Mouse (Mus musculus): Measurements from ENCODE around the gene Crtc2.

The Crtc2 gene

DNA sequence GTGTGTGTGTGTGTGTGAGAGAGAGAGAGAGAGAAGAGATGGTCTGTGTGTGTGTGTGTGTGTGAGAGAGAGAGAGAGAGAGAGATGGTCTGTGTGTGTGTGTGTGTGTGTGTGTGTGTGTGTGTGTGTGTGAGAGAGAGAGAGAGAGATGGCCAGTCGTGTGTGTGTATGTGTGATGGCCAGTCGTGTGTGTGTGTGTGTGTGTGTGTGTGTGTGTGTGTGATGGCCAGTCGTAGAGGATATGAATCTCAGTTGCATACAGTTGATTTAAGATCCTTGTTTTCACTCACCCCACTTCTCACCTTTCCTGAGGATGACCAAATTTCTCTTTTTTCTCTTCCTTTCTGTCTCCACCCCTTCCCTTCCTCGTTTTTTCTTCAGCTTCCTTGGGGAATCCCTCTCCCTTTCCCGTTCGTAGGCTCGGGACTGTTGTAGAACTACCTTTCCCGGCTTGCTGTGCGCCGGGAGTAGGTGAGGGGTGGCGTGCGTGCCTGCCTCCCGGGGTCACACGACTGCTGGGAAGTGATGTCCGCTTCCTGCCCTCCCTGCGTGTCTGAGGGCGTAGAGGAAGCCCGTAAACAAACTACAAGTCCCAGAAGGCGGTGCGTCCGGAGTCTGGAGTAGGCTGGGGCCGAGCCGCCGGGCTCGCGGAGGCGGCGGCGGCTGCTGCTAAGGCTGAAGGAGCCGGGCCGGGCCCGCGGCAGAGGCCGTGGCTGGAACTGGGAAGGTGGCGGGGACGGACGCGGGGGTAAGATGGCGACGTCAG is at the start of gene Crtc2:
Crtc2 (plus strand) TSS at position 511 of the 766 bp plus-strand sequence.
- peak; percentile 96 for DNase-seq

DNA sequence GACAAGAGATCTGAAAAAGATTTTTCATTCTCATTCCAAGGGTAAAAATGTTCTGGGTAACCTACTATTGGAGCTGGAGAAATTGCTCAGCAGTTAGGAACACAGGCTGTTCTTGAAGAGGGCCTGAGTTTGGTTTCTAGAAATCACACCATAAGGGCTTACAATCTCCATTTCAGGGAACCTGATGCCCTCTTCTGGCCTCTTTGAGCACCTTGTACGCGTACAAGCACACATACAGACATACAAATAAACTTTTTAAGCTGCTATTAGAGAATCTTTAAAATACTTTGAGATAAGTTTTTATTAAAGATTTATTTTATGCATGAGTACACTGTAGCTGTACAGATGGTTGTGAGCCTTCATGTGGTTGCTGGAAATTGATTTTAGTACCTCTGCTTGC is 49.4 kb upstream of the Crtc2 start:
- DNase-seq, result no peak

DNA sequence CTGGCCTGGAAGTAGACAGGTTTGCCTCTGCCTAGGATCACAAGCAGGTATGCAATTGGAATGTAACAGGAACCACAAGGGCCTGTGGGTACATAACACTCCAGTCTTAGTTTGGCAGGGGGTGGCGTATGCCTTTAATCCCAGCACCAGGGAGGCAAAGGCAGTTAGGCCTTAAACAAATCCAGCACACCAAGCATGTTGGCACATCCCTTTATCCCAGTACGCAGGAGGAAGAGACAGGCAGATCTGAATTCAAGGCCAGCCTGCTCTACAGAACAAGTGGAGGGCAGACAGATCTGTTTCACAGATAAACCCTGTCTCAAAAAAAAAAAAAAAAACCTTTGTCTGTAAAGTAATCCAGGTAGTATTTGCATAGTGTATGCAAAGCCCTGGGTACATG is 45.3 kb upstream of the Crtc2 start:
- DNase-seq, result no peak

DNA sequence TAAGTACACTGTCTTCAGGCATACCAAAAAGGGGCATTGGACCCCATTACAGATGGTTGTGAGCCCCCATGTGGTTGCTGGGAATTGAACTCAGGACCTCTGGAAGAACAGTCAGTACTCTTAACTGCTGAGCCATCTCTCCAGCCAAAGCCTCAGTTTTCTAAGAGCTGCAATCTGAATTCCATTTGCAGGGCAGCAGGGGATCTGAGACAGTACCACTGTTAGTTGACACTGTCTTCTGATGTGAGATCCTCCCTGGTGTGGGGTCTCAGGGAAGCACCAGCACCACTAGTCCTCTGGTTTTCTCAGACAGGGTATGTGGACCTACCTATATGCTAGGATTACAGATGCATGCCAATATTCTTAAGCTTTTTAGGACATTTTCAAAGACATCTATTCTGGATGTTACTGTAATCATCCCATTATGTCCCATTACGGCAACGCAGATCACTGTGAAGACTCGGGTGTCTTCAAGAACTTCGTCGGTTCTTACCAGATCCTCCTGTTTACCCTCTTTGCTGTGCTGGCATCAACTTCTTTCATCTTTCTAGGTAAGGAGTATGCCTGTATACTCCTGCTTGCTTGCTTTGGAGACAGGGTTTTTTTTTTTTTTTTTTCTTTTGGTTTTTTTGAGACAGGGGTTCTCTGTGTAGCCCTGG is 43.9 kb upstream of the Crtc2 start:
- no peak for DNase-seq

DNA sequence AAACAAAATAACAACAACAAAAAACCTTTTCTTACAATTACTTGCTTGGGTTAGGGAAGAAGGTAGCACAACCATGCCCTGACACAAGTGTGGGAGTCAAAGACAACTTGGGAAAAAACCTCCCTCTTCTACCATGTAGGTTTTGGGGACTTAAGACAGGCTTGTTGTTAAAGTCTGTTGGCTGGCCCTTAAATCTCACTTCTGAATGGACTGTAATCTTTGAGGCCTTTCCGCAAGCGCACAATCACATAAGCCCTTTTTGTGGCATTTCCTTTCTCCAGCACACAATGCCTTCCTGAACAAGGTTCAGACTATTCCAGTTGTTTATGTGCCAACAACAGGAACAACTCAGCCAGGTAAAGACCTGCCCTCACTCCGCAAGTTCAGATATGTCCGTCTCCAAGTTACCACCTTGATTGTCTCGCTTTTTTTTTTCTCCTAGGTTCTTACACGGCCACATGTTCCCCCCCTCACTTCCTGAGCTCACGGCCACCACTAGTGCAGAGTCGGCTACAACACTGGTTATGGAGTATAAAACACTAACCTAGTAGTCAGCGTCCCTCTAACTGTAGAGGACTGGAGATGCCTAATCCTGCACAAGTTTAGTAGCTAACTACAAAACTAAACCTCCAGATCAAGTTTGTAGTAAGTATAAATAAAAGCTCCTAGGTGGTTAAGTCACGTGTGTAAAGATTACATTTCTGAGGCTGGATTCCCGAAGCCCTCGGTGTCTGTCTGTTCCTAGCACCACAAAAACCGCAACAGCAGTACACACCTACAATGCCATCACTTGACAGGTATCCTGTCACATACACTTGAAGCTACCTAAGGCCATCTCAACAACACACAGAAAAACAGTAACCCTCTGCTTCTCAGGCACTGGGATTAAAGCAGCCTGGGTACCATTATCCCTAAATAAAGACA is 42.2 kb upstream of the Crtc2 start:
- no peak for DNase-seq

DNA sequence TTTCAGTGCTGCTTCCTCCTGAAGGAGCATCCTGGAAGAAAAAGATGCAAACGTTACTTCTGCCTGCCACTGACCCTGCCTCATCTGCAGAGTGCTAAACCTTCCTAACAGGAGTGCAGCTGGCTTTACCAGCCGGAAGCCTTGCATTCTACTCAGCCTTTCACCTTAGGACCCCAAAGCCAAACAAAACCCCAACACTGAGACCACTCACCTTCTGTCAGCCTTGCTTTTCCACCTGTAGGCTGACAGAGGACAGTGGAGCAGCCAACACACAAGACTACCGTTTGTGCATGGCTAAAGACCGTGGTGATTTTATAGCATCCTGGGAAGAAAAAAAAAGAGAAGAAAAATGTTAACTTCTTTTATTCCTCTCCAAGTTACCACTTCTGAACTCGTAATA is 41.2 kb upstream of the Crtc2 start:
- no peak for DNase-seq

DNA sequence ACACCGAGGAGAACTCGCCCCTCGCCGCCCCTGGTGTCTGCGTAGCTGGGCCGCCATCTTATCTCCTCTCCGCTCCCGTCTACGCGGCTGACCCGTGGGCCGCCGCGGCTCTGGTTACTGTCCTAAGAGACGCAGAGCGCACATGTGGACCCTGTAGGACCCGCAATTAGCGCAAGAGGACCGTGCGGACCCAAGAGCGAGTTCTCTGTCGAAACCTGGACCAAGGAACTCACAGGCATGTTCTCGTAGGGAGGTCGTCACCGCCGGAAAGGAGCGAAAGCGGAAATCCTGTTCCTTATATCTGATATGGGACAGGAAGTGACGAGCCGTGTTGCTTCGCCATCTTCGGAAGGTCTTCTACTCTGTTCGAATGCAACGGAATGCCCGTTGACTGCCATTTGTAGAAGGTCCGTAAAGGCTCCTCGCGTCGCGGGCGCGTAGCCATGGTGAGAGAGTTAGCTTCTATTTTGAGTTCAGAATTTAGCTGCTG is 40.5 kb upstream of the Crtc2 start, which contains the start of the genes Rps27 and Rab13:
Rps27 (minus strand) TSS at position 275 of the 490 bp plus-strand sequence.
Rab13 (plus strand) TSS at position 319 of the 490 bp plus-strand sequence.
- peak; percentile 90 for DNase-seq

DNA sequence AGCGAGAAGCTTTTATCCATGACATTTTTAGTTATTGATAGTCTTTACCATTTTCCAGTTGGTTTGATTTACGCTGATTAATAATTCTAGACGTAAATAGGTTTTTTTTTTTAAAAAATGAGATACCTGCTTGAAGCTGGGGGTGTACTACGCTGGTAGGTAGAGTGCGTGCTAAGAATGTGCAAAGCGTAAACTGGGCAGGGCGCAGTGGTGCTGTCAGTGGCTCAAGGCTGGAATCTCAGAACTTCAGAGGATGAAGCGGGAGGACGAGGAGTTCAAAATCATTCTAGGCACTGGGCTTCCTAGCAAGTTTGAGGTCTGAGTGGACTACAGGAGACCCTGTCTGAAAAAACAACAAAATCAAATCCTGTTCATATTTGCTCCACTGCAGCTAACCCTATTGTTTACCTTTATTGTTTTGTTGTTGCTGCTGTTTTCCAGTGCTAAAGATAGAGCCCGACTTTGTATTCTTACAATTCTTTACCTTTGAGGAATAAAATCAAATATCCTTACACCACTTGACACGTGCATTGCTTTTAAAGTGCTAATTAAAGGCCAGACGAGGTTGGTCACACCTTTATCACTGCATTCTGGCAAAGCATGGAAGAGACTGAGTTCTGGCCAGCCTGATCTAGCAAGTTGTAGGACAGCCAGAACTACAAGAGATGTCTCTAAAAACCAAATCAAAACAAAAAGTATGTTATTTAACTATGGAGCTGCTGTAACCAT is 39.8 kb upstream of the Crtc2 start:
- no peak for DNase-seq

DNA sequence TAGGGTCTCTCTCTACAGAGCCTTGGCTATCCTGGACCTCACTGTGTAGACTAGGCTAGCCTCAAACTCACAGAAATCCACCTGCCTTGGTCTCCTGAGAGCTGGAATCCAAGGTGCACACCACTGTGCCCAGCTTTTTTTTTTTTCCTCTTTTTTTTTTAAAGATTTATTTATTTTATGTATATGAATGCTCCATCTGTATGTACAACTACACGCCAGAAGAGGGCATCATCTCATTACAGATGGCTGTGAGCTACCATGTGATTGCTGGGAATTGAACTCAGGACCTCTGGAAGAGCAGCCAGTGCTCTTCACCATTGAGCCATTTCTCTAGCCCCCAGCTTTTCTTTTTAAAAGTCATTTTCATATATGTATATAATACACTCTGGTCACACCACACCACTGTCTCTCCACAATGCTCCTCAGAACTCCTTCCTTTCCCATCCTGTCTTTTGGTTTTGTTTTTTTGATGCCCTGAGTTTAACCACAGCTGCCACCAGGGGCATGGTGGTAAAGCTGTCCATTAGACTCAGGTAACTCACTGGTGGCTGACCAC is 38.1 kb upstream of the Crtc2 start:
- no peak for DNase-seq

DNA sequence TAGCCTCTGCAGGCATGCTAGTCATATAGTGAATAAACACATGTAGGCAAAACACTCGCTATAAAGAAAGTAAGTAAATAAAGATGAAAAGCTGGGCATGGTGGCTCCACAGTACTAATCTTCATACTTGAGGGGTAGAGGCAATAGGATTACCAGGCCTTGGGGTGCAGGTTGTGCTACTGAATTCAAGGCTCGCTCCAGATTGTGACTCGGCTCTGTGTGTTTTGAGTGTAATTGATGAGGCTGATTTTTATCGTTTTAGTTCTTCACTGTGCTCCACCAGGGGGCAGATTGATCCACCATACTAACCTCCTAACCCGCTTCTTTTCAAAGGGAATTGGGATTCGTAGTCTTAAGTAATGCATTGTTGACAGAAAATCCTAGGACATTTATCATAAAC is 33.9 kb upstream of the Crtc2 start:
- DNase-seq, result peak; percentile 22

DNA sequence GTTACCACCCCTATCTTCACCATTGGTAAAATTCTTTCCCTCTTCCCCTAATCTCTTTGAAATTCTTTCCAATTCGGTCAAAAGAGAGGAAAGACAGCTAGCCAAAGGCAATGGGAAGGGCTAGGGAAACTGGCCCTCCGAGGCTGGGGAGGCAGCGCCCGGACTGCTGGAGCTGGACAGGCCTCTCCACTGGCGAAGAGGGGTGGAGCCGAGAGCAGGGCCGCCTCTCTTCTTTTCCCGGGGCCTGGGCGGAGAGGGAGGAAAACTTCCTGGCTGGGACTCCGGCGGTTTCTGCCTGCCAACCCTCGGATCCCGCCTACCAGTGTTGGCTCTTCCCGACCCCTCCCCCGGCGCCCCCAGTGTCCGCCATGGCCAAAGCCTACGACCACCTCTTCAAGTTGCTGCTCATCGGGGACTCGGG is 33.4 kb upstream of the Crtc2 start:
- DNase-seq, result peak; percentile 40

DNA sequence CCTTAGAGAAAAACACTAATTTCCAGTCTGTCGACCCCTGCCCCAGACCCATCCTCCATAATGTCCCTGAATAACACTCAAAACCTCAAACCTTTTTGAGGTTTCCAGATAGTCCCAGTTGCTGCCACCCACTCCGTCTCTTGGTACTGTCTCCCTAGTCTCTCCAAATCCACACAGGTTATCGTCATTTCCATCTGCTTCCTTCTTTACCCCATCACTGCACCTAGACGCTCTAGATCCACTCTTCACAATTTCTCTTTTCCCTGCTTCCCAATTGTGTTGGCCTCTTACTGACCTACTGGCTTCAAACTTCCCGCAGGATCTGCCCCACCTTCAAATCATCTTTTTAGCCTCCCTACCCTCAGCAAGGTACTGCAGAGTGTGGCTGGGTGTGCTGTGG is 32.8 kb upstream of the Crtc2 start:
- no peak for DNase-seq

DNA sequence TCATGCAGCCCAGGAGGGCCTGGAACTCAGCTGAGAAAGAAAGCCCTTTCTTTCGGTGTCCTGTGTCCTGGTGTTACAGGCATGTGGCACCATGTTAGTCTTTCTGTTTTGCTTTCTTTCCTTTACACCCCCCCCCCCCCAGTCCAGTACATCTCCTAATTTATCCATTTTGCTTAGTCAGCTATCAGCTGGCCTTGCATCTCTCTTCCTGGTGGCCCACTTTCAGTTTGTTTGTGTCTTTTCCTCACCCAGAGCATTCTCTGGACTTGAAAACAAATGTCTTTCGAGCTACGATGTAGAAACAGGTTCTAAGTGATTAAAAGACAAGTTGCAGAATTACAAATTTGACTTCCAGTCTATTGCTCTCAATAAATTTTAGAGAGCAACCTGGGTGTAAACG is 31.5 kb upstream of the Crtc2 start:
- DNase-seq, result no peak

DNA sequence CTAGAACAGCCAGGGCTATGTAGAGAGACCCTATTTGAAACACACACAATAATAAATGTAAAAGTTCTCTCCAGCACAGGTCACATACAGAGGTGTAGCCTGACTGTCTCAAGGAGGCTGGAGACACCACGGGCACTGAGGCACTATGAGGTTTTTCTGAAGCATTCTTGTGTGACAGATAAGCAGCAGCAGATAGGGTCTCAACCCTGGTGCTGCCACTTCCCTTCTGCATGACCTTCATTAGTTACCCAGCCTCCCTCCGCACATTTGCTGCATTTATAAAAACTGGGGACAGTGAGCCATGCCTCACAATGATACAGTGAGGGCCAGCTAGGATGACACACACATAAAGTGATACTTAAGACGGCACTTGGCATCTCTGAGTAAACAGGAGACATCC is 31.0 kb upstream of the Crtc2 start:
- no peak for DNase-seq

DNA sequence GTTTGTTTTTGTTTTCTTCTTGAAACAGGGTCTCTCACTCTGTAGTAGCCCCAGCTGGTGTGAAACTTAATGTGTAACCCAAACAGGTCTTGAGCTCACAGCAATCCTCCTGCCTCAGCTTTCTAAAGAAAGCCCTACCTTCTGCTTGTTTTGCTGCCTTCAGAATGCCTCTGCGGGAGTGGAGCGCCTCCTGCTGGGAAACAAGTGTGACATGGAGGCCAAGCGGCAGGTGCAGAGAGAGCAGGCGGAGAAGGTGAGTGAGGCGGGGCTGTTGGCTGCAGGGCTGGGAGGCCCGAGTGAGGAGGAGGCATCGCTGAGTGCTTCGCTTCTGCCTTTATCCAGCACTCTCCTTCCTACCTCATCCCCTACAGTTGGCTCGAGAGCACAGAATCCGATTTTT is 29.6 kb upstream of the Crtc2 start:
- no peak for DNase-seq

DNA sequence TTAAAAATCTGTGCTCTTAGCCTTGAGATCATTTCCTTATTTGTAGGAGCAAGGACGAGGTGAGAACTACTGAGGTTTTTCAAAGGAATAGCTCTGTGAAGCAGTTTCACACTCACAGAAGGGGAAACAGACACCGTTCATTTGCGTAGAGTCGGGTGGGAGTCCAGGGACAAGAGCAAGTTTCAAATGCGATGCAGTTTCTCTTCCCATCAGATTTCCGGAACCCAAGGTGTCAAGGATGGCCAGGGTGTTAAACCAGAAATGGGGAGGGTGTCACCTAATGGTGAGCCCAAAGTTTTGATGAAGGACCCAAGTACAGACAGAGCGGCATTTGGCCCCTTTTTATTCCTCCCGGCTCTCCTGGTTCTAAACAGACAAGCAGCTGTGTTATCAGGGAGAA is 22.9 kb upstream of the Crtc2 start:
- no peak for DNase-seq

DNA sequence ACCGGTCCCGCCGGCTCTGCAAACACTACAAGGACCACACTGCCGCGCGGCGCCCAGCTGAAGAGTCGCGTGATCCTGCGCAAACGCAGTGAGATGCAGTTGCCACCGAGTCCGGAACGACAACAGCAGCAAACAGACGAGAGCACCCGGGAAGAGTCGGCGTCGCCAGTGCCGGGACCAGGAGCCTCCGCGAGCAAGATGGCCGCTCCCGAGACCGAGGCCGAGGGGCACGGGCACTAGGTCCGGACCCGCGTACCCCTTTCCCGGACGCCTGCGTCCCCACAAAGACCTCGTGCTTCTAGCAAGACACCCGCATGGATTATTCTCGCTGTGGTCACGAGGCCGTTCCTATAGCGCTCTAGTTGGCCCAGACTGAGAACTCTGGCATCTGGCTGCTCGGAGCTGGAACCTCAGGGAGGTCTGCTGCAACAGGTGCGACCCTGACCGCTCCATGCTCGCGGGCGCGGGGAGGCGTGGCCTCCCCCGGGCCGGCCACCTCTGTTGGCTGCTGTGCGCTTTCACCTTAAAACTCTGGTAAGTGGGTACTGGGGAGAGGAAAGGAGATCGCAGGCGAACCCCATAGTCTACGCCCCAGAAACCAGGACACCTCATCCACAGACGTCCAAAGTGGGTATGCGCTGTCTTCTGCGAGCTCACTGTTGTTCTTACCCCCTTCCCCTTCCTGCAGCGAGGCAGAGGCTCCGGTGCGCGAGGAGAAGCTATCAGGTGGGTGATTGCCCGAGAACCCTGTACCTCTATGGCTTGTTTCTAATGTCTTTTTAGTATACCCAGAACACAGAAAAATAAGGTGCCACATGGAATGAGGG is 22.2 kb upstream of the Crtc2 start, which contains the start of gene Jtb:
Jtb (plus strand) TSS at position 91 of the 827 bp plus-strand sequence.
- peak; percentile 95 for DNase-seq

DNA sequence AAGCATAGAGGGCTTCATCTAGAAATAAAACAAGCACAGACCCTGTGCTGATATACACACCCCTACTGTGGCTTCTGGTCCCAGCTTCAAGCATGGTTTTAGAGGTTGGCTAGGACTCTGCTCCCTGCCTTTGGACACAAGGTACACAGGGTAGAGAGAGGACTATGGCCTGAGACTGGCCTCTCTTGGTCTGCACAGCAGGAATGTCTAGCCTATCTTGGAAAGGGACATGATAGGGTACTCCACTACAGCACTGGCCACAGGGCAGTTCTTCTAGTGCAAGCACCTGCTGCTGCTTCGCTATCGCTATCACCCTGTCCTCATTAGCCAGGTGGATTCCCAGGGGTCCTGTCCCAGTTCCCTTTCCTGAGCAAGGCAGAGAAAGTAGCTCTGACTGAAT is 12.7 kb upstream of the Crtc2 start:
- no peak for DNase-seq

DNA sequence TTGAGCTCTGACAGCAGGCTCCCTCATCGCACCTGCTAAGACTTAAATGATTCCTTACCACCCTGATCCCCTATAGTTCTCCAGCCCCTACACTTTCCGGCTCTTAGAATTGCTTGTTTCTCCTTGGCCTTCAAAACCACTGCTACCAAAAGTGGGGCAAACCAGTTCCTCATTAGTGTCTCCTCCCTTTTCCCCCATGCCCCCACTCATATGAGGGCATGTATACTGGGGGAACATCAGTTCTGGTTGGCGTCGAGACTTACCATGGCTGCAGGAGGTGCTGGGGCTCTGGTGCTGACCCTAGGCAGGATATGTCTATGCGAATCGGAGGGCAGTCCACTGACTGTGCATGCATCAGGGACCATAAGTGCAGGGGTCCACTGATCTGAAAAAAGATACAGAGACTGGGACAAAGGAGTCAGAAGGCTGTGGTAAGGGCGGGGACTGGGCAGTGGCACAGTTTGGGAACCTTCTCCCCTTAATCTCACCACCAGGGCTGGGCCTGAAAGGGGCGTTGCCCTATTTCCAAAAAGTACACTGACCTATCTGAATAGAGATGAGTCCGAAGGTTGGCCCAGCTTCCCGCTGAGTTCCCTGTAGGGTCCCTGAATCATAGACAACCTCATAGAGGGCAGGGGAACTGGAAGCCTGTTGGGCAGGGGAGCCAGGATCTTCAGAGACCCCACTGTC is 12.1 kb upstream of the Crtc2 start:
- DNase-seq, result no peak

DNA sequence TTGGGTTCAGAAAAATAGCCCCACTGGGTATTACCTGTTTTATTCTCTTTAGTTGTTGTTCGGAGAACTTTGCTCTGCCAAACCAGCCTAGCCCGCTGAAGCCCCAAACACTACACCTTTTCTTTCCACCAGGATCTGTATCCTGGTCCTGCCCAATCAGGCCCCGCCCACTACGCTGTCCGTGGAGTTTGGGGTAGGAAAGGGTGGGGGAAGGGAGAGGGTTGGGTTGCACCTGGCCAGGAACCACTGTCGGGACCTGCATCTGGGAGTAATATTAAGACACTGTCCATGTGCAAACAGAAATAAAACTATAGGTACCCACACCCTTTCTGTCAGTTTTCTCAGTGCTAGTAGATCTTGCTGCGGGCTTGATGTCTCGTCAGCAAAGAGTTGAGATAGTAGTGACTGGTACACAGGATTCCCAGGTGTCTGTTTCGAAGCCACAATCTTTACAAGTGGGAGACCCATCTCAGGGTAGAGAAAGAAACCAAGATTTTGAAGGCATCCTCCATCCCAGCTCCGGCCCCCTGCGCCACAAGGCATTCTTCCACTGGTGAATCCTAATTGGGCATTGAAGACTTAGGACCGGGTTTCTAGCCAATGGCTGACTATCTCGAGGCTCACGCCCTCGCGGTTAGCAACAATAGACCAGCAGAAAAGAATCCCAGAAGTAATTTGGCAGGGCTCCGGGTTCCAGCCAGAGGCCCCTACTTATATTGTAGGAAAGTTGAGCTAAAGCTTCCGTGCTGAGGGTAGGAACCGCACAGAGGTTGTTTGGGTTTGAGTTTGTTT is 10.8 kb upstream of the Crtc2 start, which contains the start of gene Creb3l4:
Creb3l4 (minus strand) TSS at position 529 of the 792 bp plus-strand sequence.
- no peak for DNase-seq

All from right cerebral cortex, postnatal 25 days (tissue).